Mouse (Mus musculus) cerebellum, adult 9-10 months (tissue): ENCODE data around the gene Ccp110.
A peak's percentile ranks its signal among the peaks of the same experiment; 100 is the strongest.

Experiments
- DNase-seq: peaks from one replicate; pipeline ENCODE4 v3.0.0; 2022

Ccp110 gene

GRCm38 (mm10) chr7:118728846-118729587 lies 16.7 kb downstream of the Ccp110 start:
- DNase-seq = no peak

DNA sequence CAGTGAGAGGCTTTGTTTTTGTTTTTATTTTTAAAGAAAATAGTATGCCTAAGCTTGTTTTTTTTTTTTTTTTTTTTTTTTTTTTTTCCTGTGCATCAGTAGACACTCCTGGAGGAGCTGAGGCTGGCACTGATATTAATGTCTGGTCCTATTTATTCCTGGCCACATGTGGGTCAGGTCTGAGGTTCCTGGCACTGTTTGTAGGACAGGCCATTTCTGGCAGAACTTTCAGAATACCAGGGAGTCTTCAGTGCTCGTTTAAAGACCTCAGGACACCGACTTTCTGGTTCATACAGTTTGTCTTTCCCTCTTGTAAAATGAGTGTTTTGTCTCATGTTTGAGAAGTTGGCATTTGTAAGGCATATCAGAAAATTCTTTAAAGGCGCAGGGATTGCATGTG lies 19.4 kb downstream of the Ccp110 start:
- no peak for DNase-seq

GRCm38 (mm10) chr7:118733225-118733624 lies 20.9 kb downstream of the Ccp110 start:
- DNase-seq = no peak

- DNase-seq = peak; percentile 43
These were observed 26.4 kb downstream of the Ccp110 start for GRCm38 (mm10) chr7:118738730-118739129.

- DNase-seq = peak; percentile 93
These were observed 27.7 kb downstream of the Ccp110 start, which contains the start of gene Vps35l for GRCm38 (mm10) chr7:118739975-118740531. TSS of gene Vps35l (plus strand) at chr7:118740226.

GRCm38 (mm10) chr7:118740532-118741338 lies 28.4 kb downstream of the Ccp110 start:
- peak; percentile 96 for DNase-seq

DNA sequence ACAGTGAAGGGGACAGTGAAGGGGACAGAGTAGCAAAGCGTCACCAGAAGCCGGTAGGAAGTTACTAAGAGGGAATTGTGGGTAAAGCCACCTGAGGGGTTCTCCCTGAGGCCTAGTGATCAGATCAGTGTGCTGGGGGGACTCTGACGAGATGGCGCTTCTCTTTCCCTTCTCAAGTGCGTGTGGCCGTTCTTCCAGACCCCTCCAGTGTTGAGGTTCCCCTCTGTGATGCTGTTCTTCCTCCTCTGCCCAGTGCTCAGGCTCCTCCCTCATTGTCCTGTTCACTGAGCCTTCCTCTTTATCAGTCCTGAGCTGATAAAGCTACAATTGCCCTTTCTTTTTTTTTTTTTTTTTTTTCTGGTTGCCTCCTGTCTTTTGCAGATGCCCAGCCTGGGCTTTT lies 29.9 kb downstream of the Ccp110 start:
- DNase-seq = no peak

- no peak for DNase-seq
These were observed 32.4 kb downstream of the Ccp110 start for GRCm38 (mm10) chr7:118744766-118745165.

DNA sequence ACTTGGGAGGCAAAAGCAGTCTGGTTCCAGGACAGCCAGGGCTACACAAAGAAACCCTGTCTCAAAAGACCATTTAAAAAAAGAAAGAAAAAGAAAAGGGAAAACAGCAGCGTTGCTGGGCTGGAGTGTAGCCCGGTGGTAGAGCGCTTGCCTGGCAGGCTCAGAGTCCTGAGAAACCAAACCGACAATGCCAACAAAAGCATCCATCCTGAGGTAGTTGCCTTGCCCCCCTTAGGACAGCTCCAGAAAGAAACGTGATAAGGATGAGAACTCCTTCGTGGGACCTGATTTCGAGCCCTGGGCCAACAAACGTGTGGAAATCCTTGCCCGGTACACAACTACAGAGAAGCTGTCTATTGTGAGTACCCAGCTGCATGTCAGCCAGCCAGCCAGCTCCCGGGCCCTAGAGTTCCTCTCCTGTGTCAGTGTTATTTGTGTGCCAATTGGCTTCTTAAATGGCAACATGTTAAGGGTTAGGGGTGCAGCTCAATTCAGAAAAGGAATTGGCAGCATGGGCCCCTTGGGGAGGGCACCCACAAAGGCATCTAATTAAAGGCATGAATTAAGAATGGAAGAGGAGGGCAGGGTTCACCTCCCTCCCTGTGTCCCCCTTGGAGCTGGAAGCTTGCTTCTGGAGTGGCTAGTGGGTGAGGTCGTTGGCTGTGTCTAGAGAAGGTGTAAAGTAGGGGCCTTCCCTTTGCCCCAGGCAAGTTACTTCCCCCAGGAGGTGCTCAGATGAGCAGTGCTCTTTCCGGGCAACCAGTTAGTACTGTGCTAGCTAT lies 35.7 kb downstream of the Ccp110 start:
- DNase-seq = no peak

DNA sequence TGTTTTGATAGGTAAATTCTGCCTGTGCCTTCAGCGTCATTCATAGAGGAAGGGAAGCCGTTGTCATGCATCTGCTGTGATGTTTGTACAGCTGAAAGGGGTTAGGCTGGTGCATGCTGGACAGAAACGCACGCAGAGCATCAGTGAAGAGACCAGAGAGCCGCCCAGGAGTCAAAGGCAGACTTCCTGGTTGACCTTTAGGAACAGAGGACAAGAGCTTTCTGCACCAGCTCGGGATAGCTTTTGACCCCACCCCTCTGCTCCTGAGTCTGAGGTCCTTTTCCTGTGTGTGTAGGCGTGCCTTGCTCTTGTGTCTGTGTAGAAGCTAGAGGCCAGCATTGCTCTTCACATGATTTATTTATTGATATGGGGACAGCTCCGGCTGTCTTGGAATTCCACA lies 37.4 kb downstream of the Ccp110 start:
- no peak for DNase-seq

DNA sequence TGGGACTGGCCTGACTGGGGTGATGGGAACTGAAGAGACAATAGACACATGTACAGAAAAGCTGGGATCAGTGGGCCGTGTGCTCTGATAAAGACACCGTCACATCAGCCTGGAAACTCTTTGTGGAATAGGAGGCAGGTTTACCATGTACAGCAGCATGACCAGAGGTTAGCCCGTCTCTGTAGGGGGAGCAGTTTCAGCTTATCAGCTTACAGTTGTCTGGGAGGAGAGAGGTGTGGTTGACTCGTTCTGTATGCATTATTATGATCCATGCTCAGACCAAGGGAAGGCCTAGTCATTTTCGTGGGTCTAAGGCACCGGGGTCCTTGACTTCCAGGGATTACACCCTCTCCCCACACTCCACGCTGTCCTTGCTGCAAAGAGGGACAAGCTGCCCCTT lies 39.3 kb downstream of the Ccp110 start:
- no peak for DNase-seq

DNA sequence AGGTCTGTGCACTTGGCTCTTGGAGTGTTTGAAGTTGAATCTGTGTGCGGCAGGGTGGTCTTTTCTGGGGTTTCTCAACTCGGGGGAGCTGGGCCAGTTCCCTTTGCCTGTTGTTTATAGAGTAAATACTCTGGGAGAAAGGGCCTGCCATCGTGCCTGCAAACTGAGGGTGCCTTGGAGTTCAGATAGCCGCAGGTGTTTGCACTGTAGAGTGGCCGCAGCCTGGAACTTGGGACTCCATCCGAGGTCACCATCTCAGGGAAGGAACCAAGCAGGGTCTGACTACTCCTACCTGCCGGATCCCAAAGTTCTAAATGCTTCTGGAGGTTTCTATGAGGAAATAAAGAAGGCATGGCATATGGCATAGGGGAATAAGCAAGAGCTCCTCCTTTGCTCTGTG lies 43.4 kb downstream of the Ccp110 start:
- DNase-seq = no peak

- no peak for DNase-seq
These were observed 44.3 kb downstream of the Ccp110 start for GRCm38 (mm10) chr7:118756490-118757265.

- no peak for DNase-seq
These were observed 46.0 kb downstream of the Ccp110 start for GRCm38 (mm10) chr7:118758369-118758768.

DNA sequence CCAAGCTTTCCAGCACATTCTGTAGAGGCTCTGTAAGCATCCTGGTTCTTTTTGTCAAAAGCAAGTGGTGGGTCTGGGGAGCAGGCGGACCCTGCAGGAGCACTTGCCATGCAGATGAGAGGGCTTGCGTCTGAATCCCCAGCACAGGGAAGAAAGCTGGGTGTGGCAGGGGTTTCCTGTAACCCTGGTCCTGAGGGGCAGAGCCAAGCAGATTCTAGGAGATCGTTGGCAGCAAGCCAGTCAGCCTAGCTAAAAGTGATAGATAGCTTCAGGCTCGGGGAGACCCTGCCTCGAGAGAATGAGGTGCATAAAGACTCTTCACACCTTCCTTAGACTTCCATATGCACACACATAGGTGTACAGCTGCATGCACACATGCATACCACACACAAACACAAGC lies 47.0 kb downstream of the Ccp110 start:
- DNase-seq = no peak

- no peak for DNase-seq
These were observed 51.6 kb downstream of the Ccp110 start for GRCm38 (mm10) chr7:118763939-118764338.

DNA sequence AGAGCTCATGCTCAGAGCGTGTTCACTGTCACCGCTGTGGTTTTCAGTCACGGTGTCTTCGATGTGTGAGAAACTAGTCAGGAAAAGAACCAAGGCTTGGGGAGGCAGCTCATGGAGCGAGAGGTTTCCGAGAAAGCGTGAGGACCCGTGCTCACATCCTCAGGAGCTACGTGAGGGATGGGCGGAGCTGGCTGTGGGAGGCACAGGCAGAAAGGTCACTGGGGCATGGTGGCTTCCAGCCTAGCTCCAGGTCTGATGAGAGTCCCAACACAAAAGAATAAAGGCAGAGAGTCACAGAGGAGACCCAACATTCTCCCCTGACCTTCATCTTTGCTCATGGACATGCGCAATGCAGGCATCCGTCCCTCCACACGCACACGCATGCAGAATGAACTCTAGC lies 52.4 kb downstream of the Ccp110 start:
- DNase-seq = no peak

DNA sequence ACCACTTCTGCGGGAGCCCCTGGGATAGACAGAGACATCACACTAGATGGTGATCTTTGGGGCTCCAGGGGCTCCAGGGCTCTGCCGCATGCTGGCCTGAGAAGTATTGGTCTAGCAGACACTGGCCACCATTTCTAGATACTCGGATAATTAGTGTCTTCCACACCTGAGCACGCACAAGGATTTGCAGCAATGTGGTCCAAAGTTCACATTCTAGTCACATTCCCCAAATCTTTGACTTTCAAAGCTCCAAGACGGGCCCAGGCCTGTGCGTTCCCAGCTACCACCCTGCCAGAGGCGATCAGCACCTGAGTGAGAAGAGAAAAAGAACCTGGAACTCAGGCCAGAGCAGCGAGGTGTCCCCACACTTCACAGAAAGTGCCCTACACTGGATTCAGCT lies 53.3 kb downstream of the Ccp110 start:
- no peak for DNase-seq

GRCm38 (mm10) chr7:118766119-118766833 lies 53.9 kb downstream of the Ccp110 start:
- peak; percentile 99 for DNase-seq

GRCm38 (mm10) chr7:118766834-118767224 lies 54.5 kb downstream of the Ccp110 start:
- no peak for DNase-seq

DNA sequence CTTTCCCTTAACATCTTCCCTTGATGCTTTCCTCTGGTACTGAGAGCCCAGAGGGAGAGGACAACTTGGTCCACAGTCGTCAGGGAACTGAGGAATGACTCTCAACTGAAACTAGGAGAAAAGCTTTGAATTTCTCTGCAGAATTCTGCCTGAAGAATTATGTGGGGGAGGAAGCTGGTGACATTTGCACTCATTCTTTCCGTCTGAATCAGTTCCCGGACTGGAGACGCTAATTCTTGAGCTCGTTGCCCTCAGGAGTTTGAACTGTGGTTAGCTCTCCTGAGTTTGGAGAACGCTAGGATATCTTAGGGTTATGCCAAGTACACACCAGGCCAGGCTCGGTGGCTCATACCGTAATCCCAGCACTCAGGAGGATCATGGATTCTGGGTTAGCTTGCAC lies 56.9 kb downstream of the Ccp110 start:
- DNase-seq = no peak

GRCm38 (mm10) chr7:118769655-118770054 lies 57.3 kb downstream of the Ccp110 start:
- no peak for DNase-seq
